Mouse (Mus musculus) forelimb bud, embryonic 11.5 days (tissue): ENCODE results near the gene Srrd.

Source experiments
- DNase-seq: peaks from one replicate; pipeline ENCODE4 v3.0.0-alpha.2; 2012; ENCODE audit warnings: low read depth, low spot score

Srrd gene

DNA sequence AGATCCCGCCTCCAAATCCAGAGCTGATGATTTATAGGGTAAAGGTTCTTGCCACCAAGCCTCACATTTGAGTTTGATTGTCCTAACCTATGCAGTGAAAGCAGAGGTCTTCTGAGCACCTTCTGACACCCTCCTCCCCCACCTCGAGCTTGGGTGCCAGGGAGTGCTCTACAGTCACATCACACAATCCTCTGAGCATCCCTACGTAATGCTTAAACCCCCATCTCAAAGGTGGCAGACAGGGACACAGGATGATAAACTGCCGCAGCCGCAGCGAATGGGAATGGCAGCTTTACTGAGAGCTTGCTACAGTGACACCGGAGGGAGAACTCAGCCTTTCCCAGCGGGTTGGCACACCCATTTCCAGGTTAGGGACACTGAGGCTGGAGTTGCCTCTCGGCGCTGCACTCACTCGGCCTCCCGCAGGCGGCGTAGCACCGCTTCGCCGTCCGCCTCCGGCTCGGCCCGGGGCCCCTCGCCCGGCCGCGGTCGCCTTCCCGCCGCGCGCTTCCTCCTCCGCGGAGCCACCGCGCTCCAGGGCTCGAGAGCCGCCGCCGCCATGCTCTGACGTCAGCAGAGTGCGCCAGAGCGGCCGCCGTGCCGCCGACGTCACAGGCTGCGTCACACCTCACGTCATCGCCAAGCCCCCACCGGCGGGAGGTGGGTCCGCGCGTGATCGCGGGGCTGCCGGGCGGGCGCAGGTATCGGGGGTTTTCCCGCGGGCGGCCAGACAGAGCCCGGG, at the start of gene Srrd, which contains the start of gene Hps4:
Gene Srrd (minus strand): TSS at position 578 of the 742 bp plus-strand sequence.
Gene Hps4 (plus strand): TSS at position 621 of the 742 bp plus-strand sequence.
- DNase-seq = peak; percentile 84

DNA sequence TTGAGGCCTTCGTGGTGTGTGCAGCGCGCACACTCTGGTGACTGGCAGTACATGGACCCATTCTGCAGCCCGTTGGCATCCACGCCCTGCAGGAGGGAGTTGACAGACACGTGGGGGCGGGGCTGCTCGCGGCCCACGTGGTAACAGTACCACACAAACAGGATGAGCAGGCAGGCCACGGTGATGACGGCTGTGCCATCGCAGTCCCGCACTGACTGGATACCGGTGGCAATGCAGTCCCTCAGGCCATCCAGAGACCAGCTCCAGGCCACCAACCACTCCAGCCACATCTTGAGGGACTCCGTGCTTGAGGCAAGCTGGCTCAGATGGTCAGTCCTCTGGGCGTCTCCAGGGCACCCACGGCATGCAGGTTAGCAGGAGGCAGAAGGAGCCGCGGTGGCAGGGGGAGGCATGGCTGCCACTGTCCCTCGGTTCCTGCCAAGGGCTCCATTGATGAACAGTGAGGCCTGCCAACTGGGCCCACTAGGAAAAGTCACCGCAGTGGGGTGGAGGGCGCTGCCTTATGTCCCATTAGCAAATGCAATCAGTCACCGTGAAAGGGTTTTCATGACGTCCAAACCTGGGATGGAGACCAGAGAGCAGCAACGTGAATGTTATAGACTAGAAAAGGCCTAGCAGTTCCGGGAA, 49.0 kb upstream of the Srrd start:
- no peak for DNase-seq

DNA sequence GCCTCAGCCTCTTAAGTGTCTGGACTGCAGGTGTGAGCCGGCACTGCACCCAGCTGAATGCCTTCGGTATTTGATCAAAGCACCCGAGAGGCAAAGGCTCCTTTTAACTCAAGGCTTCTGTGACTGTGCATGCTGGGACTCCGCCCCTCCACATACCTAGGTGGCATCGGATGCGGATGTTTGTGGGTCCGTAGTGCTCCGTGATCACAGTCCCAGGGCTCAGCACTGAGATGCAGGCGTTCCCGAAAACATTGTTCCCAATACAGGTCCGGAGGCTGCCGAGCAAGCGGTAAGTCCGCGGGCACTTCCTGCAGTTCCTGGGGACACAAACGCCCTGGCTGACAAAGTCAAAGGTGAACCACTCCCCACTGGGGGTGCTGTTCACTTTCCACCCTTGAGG, 48.2 kb upstream of the Srrd start:
- no peak for DNase-seq

DNA sequence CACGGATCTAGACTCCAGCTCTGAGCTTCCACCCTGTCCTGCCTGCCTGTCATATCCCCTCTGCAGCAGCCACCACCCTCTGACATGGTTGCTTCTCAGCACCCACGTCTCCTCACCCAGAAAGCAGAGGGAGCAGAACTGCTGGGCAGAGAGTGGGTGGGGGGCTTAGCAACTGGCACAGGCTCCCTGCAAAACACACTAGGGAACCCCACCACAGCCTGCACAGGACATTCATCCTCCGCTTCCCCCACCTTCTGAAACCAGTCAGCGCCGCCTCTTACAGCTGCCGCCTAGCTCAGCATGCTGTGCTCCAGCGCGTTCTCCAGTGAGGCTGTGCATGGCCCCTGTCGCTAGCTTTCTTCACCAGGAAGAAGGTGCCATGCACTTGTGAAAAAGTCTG, 46.5 kb upstream of the Srrd start:
- no peak for DNase-seq

DNA sequence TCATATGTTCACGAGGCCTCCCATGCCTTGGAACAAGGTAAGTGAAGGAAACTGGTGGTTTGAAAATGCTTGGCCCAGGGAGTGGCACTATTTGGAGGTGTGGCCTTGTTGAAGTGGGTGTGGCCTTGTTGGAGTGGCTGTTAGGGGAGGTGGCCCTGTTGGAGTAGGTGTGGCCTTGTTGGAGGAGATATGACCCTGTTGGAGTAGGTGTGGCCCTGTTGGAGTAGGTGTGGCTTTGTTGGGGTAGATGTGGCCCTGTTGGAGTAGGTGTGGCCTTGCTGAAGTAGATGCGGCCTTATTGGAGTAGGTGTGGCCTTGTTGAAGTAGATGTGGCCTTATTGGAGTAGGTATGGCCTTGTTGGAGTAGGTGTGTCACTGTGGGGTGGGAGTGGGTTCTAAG, 43.1 kb upstream of the Srrd start:
- no peak for DNase-seq

DNA sequence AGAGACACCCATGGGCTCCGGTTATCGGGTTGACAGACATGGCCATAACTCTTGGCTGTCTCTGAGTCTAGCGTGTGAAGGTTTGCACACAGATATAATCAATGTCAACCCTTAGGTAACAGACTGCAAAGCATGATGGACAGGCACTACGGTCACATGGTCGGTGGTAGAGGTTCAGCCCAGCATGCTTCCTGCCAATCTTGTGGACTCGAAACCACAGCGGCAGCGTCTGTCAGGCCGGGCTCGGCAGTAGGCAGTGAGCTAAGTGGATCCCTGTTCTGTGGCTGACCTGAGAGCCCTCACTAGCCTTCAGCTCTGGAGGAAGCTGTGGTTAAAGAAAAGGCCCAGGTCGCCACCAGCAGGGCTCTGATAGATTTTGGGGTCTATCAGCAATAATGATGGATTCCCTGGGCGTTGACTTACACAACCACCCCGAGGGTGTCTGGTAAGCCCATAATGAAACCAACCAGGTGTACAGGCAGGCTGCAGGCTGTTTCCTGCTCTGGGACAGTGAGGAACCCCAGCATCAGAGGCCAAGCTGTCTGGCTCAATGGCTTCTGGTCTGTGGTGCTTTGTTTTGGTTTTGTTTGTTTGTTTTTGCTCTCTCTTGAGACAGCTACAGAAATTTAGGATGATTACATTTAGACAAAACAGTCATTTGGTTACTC, 42.1 kb upstream of the Srrd start:
- DNase-seq = no peak

DNA sequence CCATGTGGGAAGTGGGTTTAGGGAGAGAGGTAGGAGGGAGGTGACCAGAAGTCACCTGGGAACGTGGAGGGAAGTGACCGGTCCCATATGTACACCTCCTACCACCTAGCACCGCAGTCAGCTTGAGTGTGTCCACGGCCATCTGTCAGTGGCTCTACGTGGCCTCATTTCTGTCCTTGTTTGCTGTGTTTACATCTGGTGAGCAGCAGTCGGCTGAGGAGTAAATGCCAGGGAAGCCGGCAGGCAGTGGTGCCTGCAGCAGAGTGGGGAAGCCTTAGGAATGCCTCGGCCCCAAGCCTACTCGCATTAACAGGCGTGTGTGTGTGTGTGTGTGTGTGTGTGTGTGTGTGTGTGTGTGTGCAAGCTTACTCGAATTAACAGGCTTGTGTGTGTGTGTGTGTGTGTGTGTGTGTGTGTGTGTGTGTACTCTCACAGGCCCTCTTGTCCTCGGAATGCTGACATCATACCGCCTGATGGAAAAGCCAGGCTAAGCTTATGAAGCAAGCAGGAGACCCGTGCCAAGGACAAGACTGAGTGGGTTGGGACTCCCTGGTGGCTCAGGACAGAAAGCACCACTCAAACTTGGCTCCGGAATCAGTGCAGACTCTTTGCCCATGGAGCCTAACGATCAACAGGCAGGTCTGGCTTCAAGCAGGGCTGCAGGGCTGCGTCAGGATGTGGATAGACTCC, 39.9 kb upstream of the Srrd start:
- DNase-seq = peak; percentile 38

DNA sequence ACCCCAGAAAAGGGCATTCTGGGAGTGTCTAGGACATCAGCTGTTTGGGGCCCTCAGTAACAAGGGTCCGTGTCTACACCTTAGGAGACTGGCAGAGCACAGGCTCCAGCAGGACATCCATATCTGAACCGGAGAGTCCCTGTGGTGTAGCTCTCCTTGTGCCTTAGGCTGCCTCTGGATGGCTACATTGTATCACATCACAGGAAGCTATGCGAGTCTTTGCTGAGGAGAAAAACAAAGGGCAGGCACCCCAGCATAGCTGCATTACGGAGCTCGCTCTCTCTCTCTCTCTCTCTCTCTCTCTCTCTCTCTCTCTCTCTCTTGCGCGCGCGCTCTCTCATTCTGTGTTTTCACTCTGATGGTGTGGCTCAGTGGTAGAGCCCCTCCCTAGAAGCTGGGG, 39.2 kb upstream of the Srrd start:
- no peak for DNase-seq

DNA sequence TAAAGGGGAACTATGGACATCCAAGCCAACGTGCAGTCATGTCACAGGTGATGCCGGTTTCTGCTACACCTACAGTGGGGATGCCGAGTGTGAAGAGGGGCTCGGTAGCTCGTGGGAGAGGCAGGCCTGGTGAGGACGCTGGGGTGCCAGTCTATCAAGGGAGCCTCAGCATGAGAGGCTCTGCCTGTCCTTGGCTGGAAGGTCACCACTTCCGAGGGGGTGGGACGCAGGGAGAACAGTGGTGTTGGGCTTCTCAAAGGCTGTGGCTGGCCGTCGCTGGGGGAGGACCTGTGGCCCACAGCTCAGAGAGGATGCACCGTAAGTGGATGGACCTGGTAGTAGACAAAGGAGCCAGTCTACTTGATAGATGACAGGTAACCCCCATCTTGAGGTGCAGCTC, 38.3 kb upstream of the Srrd start:
- no peak for DNase-seq

DNA sequence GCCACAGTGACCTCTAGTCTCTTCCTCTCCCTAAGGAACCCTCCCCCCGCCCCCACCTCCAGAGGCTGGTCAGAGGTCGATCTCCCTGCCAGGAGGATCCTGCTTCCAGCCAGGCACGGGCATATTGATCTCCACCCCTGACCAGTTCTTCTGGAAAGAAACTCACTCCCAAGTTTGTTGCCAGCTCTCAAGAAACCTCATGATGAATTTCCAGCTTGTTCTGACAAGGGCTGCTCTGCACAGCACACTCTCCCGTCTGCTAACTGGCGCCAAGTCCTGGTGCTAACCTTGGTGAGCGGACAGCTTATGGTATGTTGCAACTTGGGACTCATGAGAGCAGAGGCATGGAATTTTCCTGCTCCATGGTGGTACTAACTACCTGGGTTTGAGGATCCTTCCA, 35.9 kb upstream of the Srrd start:
- no peak for DNase-seq

DNA sequence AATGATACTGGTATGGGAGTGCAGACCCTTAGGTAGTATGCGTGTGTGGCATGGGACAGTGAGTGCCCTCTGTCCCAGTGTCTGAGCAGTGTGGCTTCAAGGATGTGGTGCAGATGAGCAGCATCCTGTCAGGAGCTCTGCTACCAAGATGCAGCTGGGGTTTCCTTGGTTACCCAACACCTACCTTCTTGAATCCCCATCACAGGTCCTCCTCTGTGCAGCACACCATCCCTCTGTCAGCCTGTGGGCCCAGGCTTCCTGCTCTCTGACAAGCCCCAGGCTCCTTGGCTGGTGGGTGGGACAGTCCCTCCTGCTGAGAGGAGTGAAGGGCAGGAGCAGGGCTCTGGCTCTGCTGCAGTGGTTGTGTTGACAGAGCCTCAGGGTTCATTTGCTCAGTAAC, 34.5 kb upstream of the Srrd start:
- DNase-seq = no peak

DNA sequence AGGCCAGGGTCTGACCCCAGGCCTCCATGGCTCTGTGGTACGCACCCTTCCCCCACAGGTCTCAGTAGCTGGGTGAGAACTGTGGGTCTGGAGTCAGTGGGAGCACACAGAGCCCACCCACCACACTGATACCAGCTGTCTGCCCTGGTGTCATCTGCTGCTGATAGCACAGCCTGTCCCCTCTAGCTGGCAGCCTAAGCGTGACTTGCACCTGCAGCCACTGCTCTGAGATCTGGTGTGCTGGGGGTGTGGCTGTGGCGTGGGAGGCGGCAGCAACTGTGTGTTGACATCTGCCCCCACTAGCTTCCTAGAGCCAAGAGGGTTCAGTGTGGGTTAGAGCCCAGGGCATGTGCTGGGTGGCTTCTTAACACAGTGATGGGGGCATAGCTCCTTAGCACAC, 33.3 kb upstream of the Srrd start:
- DNase-seq = no peak

DNA sequence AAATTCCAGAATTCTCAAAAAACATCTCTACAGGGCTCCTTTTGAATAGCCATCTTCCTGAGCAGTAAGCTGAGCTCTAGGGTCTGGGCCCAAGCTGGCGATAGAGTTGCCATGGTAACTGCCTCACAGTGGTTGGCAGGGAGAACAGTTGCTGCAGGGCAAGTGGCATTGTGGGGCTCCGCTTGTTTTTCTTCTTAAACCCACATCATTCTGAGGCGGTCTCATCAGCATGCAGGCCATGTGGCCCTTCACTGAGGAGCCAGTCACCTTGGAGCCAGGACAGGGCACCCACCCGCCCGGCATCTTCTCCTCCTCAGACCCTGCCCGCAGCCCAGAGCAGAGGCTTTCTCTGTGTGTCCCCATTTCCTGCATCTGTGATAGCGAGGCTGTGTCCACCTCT, 29.1 kb upstream of the Srrd start:
- no peak for DNase-seq

DNA sequence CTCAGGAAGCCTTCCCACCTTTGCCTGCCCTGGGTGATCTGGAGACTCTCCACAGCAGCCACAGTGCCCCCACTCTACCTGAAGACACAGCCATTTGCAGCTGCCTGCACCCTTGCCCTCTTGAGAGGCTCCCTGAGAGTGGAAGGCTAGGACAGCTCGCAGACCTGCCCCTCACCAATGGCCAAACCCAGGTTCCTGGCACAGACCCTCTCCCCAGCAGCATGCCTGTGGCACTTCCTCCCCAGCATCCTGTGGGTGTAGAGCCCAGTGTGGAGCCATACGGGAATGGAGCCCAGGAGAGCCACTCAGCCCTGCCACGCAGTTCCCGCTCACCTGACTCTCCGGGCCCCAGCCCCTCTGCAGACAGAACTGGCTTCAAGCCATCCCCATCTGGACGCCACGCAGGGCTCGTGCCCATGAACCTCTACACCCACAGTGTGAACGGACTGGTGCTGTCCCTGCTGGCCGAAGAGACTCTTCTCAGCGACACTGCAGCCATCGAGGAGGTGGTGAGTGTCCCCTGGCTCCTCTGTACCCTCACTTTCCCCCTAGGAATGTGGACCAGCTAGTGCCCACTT, 27.5 kb upstream of the Srrd start:
- no peak for DNase-seq

DNA sequence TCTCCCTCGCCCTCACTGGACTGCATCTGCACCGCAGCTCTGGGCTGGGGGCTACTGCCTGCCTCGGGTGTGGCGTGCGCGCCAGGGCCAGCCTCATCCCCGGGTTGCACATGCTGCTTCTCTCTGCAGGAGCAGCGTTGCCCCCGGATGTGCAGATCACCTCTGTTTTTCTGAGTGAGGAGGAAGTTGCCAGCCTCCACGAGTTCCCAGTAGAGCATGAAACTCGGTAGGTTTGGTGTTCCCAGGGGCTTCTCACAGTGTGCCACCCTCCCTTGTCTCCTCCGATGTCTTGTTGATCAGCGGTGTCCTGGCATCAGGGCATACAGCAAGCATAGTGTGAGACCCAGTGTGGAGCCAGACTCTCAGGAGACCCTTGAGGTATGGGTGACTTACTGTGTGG, 26.5 kb upstream of the Srrd start:
- no peak for DNase-seq

DNA sequence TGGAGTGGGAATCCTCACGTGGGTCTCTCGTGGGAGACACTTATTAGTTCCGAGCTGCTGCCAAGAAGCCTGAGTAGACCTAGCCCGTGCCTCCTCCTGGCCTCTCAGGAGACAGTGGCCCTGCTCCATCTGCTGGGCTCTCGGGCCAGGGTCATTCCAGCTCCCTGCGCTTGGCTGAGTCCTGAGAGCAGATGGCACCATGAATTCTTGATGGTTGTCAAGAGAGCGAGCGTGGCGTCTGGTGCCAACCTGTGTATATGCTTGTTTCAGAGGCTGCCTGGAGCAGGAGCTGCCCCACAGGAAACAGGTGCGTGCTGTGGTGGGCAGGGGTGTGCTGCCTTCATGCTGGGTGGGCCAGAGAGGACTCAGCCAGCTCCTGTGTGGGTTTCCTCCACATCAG, 25.8 kb upstream of the Srrd start:
- no peak for DNase-seq

DNA sequence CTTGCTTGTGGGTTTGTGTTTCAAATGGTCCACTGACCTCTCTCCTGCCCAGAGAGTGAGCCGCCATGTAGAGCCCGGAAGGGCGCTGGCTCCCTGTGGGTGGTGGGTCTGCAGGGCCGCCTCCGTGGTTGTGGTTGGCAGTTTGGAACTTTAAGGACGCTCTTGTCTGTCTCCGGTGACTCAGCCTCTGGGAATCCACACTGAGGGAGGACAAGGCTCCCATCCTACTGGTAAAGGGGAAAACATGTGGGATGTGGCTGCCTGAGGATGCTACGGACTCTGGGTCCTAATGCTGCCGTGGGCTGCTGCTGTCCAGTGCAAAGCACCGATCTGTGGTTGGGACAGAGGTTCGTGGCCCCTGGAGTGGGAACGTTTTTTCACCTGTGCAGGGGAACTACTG, 25.1 kb upstream of the Srrd start:
- DNase-seq = no peak

DNA sequence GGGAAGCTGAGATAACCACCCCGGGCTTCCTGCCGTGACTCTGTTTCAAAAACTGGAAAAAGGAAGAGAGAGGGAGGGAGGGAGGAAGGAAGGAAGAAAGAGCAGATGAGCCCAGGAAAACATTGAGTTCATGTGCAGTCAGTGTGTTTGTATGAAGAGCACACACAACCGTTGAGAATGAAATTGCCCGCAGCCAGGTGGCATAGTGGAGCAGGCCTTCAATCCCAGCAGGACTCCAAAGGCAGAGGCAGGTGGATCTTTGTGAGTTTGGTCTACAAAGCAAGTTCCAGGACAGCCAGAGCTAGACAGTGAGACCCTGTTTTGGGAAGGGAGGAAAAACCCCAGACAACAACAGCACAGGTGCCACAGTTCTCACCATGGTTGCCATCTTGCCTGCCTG, 24.5 kb upstream of the Srrd start:
- no peak for DNase-seq

DNA sequence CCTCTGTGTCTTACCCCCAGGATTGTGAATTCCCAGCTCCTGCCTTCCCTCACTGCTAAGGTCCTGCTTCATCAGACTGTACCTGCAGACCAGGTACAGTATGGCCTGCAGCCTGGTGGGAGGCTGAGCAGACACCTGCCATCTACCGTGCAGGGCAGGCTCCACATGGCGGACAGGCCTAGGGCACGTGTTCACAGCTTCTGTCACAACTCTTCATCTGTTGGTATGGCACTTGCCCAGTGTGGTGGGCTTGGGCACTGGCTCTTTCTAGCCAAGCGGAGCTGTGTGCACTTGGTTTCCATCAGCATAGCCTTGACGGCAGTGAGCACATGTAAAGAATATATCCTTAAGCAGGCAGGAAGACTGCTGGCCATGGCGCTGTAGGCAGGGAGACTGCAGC, 24.0 kb upstream of the Srrd start:
- DNase-seq = no peak

DNA sequence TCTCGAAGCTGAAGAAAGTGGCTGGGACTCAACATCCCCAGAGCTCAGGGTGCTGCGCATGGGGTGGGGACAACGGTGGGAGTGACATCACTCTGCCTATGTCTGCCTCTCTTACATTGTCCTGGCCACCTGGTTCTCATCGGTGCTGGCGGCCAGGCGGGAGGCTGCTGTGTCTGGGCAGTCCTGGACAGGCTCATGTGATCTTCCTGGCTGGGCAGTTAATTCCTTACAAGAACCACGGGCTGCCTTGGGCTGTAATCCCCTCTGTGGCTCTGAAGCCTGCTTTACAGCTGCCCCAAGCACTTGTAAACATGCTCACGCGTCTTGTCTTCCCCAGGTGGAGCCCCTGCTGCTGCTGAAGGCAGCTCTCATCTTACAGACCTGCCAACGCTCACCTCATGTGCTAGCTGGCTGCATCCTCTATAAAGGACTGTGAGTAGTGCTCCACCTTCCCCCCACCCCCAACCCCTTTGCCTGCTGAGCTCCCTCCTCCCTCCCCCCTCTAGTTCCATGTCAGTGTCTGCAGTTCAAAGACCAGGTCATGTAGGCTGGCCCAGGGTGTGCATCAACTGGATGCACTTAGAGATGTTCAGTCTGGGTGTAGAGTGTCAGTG, 21.5 kb upstream of the Srrd start:
- DNase-seq = peak; percentile 23

DNA sequence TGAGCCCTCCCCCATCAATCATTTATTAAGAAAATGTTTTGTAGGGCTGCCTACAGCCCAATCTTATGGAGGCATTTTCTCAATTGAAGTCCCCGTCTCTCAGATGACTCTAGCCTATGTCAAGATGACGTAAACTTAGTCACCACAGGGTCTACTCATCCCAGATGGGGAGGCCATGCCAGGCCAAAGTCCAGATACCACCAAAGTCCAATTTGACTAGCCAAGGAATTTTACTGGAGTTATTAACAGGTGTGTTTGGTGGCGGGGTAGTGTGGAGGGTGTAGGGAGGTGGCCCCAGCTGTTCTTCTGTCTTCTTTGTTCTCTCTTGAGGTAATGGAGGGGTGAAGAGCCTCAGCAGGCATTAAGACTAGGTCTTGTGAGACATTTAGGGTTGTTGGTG, 17.2 kb upstream of the Srrd start:
- DNase-seq = no peak

DNA sequence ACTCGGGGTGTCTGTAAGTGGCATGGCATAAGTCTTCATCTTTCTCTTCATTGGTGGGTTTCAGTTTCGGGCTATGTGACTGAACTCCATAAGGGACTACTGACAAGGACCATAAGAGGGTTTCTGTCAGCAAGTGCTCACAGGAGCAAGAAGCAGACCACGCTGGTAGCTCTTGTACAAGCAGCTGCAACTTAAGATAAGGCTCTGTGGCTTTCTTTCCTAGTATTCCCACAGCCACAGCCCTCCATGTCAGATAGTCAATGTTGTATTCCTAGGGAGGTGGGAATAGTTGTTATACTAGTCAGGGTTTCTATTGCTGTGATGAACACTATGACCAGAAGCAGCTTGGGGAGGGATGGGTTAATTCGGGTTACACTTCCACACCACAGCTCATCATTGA, 16.7 kb upstream of the Srrd start:
- DNase-seq = no peak
